Mouse (Mus musculus): ENCODE results near the gene Cmc2.

GRCm38 (mm10) chr8:116875798-116876450 lies 45.3 kb downstream of the Cmc2 start:
- TF ChIP-seq POLR2A (IDR thresholded peaks at IDR 0.05; ENCODE audit: extremely low read depth, insufficient read depth, low read length) = no peak
- TF ChIP-seq CTCF (IDR thresholded peaks at IDR 0.05; ENCODE audit: low read depth, low read length) = no peak
